Mouse (Mus musculus) intestine, postnatal 0 days (tissue): ENCODE data around the gene B3galt4. TPM values are rescaled to one million over a fixed set of nuclear protein-coding genes. Genes with fewer than 3 reads are reported as not detected.

ENCODE experiments used
- ATAC-seq: fragments of 200-750 bp; cut with Nextera tagmentation; 2 replicates; pipeline ENCODE4 v1.8.0; 2017; ENCODE audit warnings: mild to moderate bottlenecking, moderate TSS enrichment, moderate library complexity
- H3K27ac ChIP-seq: fragments of 300-500 bp; sonication (generic); 2 replicates; pipeline ENCODE4 v1.5.1; 2014; ENCODE audit warnings: mild to moderate bottlenecking, low read depth, low read length, moderate library complexity
- H3K27me3 ChIP-seq: fragments of 300-500 bp; sonication (generic); replicated peaks from 2 replicates; pipeline ENCODE4 v1.6.1; 2014; ENCODE audit warnings: low read length, mixed read lengths; ENCODE audit not compliant: control insufficient read depth, insufficient read depth
- H3K36me3 ChIP-seq: fragments of 300-500 bp; sonication (generic); 2 replicates; pipeline ENCODE4 v1.6.1; 2014; ENCODE audit warnings: mild to moderate bottlenecking, moderate library complexity; ENCODE audit not compliant: control insufficient read depth, insufficient read depth
- H3K4me1 ChIP-seq: fragments of 300-500 bp; sonication (generic); replicated peaks from 2 replicates; pipeline ENCODE4 v1.6.1; 2014; ENCODE audit warnings: antibody characterized with exemption, low read length, mixed read lengths; ENCODE audit not compliant: control insufficient read depth, insufficient read depth
- H3K4me2 ChIP-seq: fragments of 300-500 bp; sonication (generic); replicated peaks from 2 replicates; pipeline ENCODE4 v1.6.1; 2014; ENCODE audit warnings: low read depth, mild to moderate bottlenecking, moderate library complexity
- H3K4me3 ChIP-seq: fragments of 300-500 bp; sonication (generic); 2 replicates; pipeline ENCODE4 v1.5.1; 2014; ENCODE audit warnings: low read depth, low read length
- H3K9ac ChIP-seq: fragments of 300-500 bp; sonication (generic); 2 replicates; pipeline ENCODE4 v1.6.1; 2014; ENCODE audit warnings: mild to moderate bottlenecking, low read depth, low read length
- H3K9me3 ChIP-seq: fragments of 300-500 bp; sonication (generic); 2 replicates; pipeline ENCODE4 v1.6.1; 2016; ENCODE audit warnings: mixed run types; ENCODE audit not compliant: control insufficient read depth
- CTCF ChIP-seq: sonication (generic); IDR thresholded peaks from 2 replicates; pipeline ENCODE4 v1.5.1; 2016; ENCODE audit warnings: low read depth, mild to moderate bottlenecking, control low read depth, antibody characterized with exemption, moderate library complexity
- WGBS: fragments of 180-500 bp; shearing (Covaris S2); extraction: QIAGEN DNeasy Blood & Tissue Kit; methylation state at CpG from one replicate; pipeline ENCODE4 v1.1.7; 2014; 5-methylcytosine and 5-hydroxymethylcytosine counted together
- polyA plus RNA-seq: library from polyadenylated mRNA; unstranded; fragments of >200 nt; fragmentation: Nextera tagmentation; extraction: Ambion mirVana; gene quantifications from 2 replicates; pipeline ENCODE4 v1.2.1, GENCODE M21; 2015

The B3galt4 gene
- polyA plus RNA-seq, 1 experiment from 2014 or later, result 15.0 TPM

DNA sequence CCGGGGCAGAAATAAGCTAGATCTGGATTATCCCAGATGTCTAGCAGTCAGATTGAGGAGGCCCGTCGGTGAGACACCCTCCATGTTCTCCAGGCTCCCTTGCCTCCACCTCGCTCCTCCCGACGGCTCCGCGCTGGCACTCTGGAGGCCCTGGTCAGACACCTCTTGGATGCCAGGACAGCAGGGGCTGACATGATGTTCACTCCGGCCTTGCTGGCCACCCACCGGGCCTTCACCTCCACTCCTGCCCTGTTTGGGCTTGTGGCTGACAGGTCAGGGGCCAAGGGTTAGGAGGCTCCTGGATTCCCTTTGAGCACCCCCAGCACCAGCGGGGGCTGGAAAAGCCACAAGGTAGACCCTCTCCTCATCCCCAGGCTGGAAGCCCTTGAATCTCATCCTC lies 19.3 kb downstream of the B3galt4 start:
- H3K27ac ChIP-seq, result no peak overlapping the region
- H3K4me3 ChIP-seq, result no peak overlapping the region
- H3K9ac ChIP-seq, result no peak overlapping the region
- no peak overlapping the region for H3K4me2 ChIP-seq
- no peaks in the 10 kb centered on the region for H3K9me3 ChIP-seq
- no peaks in the 10 kb centered on the region for H3K27me3 ChIP-seq
- H3K36me3 ChIP-seq, result peaks cover 33% of the 10 kb centered on the region; the same call in 1 of the 2 replicates
- no peak for ATAC-seq
- WGBS, result 90% methylated on average over 11 of the region's 11 CpGs
- no peaks in the 10 kb centered on the region for H3K4me1 ChIP-seq
- no peak for TF ChIP-seq CTCF

DNA sequence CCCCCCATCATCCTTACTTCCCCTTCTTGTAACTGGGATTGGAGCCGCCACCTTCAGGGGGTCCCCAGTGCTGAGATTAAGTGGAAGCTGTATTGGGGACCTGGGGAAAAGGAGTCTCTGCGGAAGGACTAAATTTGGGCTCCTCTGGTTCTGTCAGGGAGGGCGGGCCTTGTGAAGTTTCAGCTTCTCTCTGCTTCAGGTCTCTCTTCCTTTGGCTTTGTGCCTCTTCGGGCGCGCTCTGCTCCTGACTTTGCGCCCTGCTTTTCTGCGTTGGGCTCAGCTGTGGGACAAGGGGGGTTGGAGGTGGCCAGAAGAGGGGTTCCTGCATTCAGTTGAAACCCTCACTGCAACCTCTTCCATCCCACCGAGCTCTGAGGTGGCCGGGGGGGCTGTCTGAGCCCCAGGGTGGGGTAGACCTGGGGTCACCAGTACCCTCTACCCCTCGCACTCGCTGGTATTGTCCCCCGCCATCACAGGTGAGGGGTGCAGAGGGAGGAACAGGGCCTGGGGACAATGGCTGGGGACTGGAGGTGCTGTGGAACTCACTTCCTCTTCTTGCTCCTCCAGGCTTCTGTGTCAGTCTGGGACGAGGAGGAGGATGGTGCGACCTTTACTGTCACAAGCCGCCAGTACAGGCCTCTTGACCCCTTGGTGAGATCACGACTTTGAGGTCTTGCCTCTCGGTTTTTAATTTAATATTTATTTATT lies 20.0 kb downstream of the B3galt4 start:
- Histone ChIP-seq H3K4me2 (peak overlapping the region; percentile 100), H3K9me3 (no peaks in the 10 kb centered on the region), H3K27me3 (no peaks in the 10 kb centered on the region), H3K9ac (0 out of 2 replicates have a peak overlapping the region, but pooled peaks have one; percentile 81), H3K36me3 (peaks cover 38% of the 10 kb centered on the region; the same call in 1 of the 2 replicates), H3K4me1 (no peaks in the 10 kb centered on the region), H3K27ac (no peak overlapping the region), H3K4me3 (peak overlapping the region; percentile 81)
- TF ChIP-seq CTCF, result no peak
- 52% methylated on average over 18 of the region's 18 CpGs for WGBS
- ATAC-seq, result no peak

DNA sequence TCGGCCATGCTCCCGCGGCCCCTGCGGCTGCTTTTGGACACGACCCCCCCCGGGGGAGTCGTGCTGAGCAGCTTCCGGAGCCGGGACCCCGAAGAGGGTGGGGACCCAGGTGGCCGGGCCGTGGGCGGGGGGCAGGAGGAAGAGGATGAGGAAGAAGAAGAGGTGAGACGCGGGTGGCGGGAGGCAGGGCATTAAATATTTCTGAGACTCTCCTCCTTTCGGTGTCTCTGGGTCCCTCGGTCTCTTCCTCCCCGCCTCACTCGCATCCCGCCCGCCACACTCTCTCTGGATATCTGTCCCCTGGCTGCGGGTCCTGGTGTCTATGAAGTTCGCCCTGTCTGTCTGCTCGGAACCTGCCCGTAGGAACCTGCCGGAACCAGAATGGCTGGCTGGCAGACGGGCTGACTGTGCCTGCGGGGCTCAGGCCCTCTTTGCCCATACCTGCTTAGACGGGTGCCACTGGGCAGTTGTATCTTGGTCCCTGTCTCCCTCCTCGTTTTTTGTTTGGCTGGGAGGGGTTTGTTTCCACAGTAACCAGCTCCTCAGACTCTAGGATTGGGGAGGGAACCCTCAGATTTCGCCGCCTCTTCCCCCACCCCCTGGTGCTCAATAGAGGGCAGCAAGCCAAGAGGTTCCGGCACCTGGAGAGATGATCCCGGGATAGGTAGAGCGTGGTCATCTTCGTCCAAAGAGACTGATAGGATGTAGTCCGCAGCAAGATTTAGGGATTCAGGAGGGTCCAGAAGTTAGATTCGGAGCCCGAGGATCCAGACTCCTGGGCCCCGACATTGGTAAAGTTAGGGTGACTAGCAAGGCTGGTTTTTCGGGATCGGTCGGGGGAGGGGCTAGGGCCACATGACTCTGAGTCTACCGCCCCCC lies 20.8 kb downstream of the B3galt4 start:
- Histone ChIP-seq H3K4me3 (peak overlapping the region; percentile 81), H3K36me3 (peaks cover 42% of the 10 kb centered on the region), H3K4me2 (peak overlapping the region; percentile 100), H3K27ac (peak overlapping the region; percentile 83), H3K9ac (peak overlapping the region; percentile 81), H3K9me3 (no peaks in the 10 kb centered on the region), H3K4me1 (no peaks in the 10 kb centered on the region), H3K27me3 (no peaks in the 10 kb centered on the region)
- WGBS, result 1% methylated on average over 39 of the region's 45 CpGs
- TF ChIP-seq CTCF, result 0 out of 2 replicates have a peak, but pooled peaks have one; percentile 1
- ATAC-seq, result no peak

DNA sequence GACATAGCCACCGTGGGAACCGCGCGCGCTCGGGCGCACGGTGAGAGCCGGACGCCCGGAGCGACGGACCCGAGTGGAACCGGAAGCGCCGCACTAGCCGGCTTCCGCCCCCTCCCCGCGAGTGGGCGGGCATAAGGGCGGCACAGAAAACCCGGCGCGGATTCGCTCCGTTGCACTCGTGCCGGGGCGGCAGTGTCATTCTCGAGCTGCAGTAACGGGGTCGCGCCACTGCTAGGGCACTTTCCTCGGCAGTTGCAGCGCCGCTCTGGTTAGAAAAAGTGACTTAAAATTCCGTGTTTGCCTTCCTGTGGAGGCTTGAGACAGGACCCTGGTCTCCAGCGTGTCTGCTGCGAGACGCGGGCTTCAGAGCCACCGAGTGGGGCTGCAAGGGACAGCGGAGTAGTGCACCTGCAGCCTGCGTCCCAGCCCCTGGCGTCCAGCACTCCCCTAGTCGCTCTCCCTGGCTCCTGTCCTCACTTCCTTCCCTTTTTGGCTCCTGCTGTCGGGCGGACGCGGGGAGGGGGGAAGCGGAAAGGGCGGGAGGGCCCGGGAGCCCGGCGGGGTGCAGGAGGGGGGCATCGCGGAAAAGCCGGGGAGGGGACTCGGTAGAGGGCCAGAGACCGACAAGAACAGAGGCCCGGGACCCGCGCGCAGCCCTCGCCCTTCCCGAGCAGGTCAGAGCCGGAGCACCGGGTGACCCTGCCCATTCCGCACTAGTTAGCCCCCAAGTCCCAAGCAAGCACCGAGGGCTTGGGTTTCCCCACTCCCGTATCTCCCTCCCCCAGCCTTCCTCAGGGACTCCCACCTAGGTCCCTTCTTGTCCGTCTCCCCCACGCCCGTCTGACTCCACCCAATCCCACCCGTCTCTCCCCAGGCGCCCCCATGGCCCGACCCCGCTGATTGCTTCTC lies 21.7 kb downstream of the B3galt4 start, which contains the start of gene Rgl2:
Rgl2 (plus strand) TSS at position 173 of the 909 bp plus-strand sequence.
- Histone ChIP-seq H3K4me1 (no peaks in the 10 kb centered on the region), H3K36me3 (peaks cover 43% of the 10 kb centered on the region), H3K4me3 (peak within 1 kb of the TSS; percentile 81), H3K27me3 (no peaks in the 10 kb centered on the region), H3K9me3 (no peaks in the 10 kb centered on the region), H3K27ac (peak within 1 kb of the TSS; percentile 83), H3K4me2 (peak within 1 kb of the TSS; percentile 100), H3K9ac (peak within 1 kb of the TSS; percentile 81)
- peak; percentile 83 for ATAC-seq
- TF ChIP-seq CTCF, result peak; percentile 64
- WGBS, result under 1% methylated on average over 72 of the region's 80 CpGs

DNA sequence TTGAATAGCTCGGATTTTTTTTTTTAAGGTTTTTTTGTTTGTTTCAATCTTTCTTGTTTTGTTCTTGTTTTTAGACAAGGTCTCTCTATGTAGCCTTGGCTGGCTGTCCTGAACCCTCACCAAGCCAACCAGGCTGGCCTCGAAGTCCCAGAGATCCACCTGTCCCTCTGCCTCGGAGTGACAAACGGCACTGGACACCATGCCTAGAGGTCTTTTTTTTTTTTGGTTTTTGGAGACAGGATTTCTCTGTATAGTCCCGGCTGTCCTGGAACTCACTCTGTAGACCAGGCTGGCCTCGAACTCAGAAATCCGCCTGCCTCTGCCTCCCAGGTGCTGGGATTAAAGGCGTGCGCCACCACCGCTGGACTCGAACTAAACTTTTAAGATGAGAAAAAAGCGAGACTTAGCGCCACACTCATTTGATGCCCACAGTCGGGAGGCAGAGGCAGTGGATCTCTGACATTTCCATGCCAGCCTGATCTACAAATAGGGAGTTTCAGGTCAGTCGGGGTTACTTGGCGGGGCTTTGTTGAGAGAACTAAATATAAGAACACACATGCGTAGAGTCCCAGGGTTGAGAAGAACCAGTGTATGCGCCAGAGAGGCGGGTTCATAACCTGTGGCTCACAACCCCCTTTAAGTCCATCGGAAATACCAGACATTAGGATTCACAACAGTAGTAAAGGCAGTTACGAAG lies 22.9 kb downstream of the B3galt4 start:
- no peaks in the 10 kb centered on the region for H3K9me3 ChIP-seq
- whole genome bisulfite sequencing, result 62% methylated on average over 21 of the region's 21 CpGs
- H3K36me3 ChIP-seq, result peaks cover 39% of the 10 kb centered on the region
- H3K9ac ChIP-seq, result peak overlapping the region; percentile 81
- peak overlapping the region; percentile 100 for H3K4me2 ChIP-seq
- H3K27me3 ChIP-seq, result no peaks in the 10 kb centered on the region
- no peak for ATAC-seq
- peak overlapping the region; percentile 81 for H3K4me3 ChIP-seq
- H3K4me1 ChIP-seq, result no peaks in the 10 kb centered on the region
- TF ChIP-seq CTCF, result no peak
- no peak overlapping the region for H3K27ac ChIP-seq
